Mouse (Mus musculus): ENCODE results near the gene Olfr1104. TPM values are rescaled to one million over a fixed set of nuclear protein-coding genes. Genes with fewer than 3 reads are reported as not detected.

Olfr1104 gene
- polyA plus RNA-seq, 1 experiment: not detected

Other genes with a start within 250 kb of the Olfr1104 start
- not detected in 2 replicates for gene Olfr1093, start 244.6 kb downstream of the Olfr1104 start, polyA plus RNA-seq (2012; rRNA removed)
- not detected in 2 replicates for gene Olfr141, start 217.1 kb downstream of the Olfr1104 start, polyA plus RNA-seq (2012; rRNA removed)
- not detected in 2 replicates for gene Olfr1094, start 202.4 kb downstream of the Olfr1104 start, polyA plus RNA-seq (2012; rRNA removed)
- not detected in 2 replicates for gene Olfr1095, start 175.4 kb downstream of the Olfr1104 start, polyA plus RNA-seq (2012; rRNA removed)
- gene Gm13723, start 152.3 kb downstream of the Olfr1104 start, polyA plus RNA-seq (2012; rRNA removed): not detected in 2 replicates
- not detected in 2 replicates for gene Olfr1097, start 134.9 kb downstream of the Olfr1104 start, polyA plus RNA-seq (2012; rRNA removed)
- gene Olfr1098, start 102.5 kb downstream of the Olfr1104 start, polyA plus RNA-seq (2012; rRNA removed): not detected in 2 replicates
- not detected in 2 replicates for gene Olfr1099, start 66.4 kb downstream of the Olfr1104 start, polyA plus RNA-seq (2012; rRNA removed)
- not detected in 2 replicates for gene Olfr1100, start 47.1 kb downstream of the Olfr1104 start, polyA plus RNA-seq (2012; rRNA removed)
- gene Olfr1101, start 35.9 kb downstream of the Olfr1104 start, polyA plus RNA-seq (2012; rRNA removed): not detected in 2 replicates
- not detected in 2 replicates for gene Olfr1102, start 28.7 kb downstream of the Olfr1104 start, polyA plus RNA-seq (2012; rRNA removed)
- gene Olfr1105, start 9.5 kb upstream of the Olfr1104 start, polyA plus RNA-seq (2012; rRNA removed): not detected in 2 replicates
- gene Olfr1106, start 25.2 kb upstream of the Olfr1104 start, polyA plus RNA-seq (2012; rRNA removed): not detected in 2 replicates
- not detected in 2 replicates for gene Olfr1107, start 48.7 kb upstream of the Olfr1104 start, polyA plus RNA-seq (2012; rRNA removed)
- gene Olfr1109, start 68.9 kb upstream of the Olfr1104 start, polyA plus RNA-seq (2012; rRNA removed): not detected in 2 replicates
- not detected in 2 replicates for gene Olfr259, start 87.5 kb upstream of the Olfr1104 start, polyA plus RNA-seq (2012; rRNA removed)
- gene Olfr1110, start 113.2 kb upstream of the Olfr1104 start, polyA plus RNA-seq (2012; rRNA removed): not detected in 2 replicates
- gene Olfr1111, start 125.5 kb upstream of the Olfr1104 start, polyA plus RNA-seq (2012; rRNA removed): not detected in 2 replicates
- not detected in 2 replicates for gene Olfr1112, start 160.7 kb upstream of the Olfr1104 start, polyA plus RNA-seq (2012; rRNA removed)
- gene Olfr1113, start 181.9 kb upstream of the Olfr1104 start, polyA plus RNA-seq (2012; rRNA removed): not detected in 2 replicates
- gene Olfr1115, start 220.9 kb upstream of the Olfr1104 start, polyA plus RNA-seq (2012; rRNA removed): not detected in 2 replicates
- gene Olfr1116, start 240.5 kb upstream of the Olfr1104 start, polyA plus RNA-seq (2012; rRNA removed): not detected in 2 replicates

Data from thymus, adult 2 months (tissue).